In the genomic region with DNA sequence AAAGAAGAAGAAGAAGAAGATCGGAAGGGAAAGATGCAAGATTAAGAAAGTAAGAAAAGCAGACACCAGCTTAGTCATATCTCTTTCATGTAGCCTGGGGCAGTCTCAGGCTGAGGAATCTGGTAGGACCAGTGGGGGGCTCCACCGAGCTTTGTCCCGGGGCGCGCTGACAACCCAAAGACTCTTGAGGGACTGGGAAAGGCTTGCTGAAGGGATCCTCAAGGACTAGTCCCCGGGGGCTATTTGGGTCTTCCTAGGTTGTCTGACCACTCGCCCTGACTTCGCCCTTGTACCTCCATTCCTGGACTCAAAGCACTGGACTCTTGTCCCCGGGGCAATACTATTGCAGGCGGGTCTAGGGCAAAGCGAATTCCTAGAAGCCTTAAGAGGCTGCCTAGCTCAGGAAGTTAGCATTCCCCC, we compare ENCODE assay signal across 9 mouse cellular contexts. TPM values are rescaled to one million over a fixed set of nuclear protein-coding genes. Genes with fewer than 3 reads are reported as not detected.
DNase-seq lines count a peak whose midpoint lies in the region; ATAC-seq and TF ChIP-seq lines count a peak whose summit lies in the region.
"Had no signal": no experiment of that assay in that cellular context is flagged by ENCODE, and none has a peak within 500 bp of the region (broad histone marks: within the 10 kb centered on the region; RNA-seq: fewer than 3 reads in every experiment).

No protein-coding gene starts in this region.

- peak; percentile 70 for DNase-seq in CH12.LX (ENCODE audit: extremely low read depth)
- DNase-seq in brain, adult 2 months (ENCODE audit: low read depth, low spot score) = peak; percentile 87
- DNase-seq in kidney, postnatal 36 days = peak; percentile 74 to 85
- peak in 1 of 3 experiments; percentile 41 for DNase-seq in liver, embryonic 14.5 days (ENCODE audit: low read depth in 3 of 3, low spot score in 3 of 3)
- peak; percentile 70 for DNase-seq in neural tube, embryonic 10.5 days (ENCODE audit: extremely low spot score, low spot score)
- peak; percentile 68 to 73 for DNase-seq in thymus, adult 18-20 months

- no peak for ATAC-seq in heart, embryonic 13.5 days (ENCODE audit: extremely low read depth, insufficient number of reproducible peaks, low FRiP score, low TSS enrichment)
- ATAC-seq in liver, embryonic 14.5 days (ENCODE audit: insufficient read depth) = peak; percentile 36

- H3K9me3 ChIP-seq in CH12.LX (replicated peaks; ENCODE audit: low read length) = no peaks in the 10 kb centered on the region
- H3K9me3 ChIP-seq in heart, embryonic 13.5 days = no peaks in the 10 kb centered on the region
- no peaks in the 10 kb centered on the region for H3K9me3 ChIP-seq in liver, embryonic 14.5 days (ENCODE audit: control insufficient read depth, low read length)

- H3K27ac ChIP-seq in CH12.LX (ENCODE audit: insufficient read depth, low read depth) = no peak overlapping the region
- peak overlapping the region; percentile 95 for H3K27ac ChIP-seq in embryonic fibroblast, embryonic 13.5 days (ENCODE audit: insufficient read depth, low read length)
- H3K27ac ChIP-seq in heart, embryonic 13.5 days (replicated peaks) = peak overlapping the region; percentile 100
- peak overlapping the region; percentile 12; the same call in 1 of the 2 replicates for H3K27ac ChIP-seq in liver, embryonic 14.5 days

- peak; percentile 21 to 71; a peak in 3 of 4 replicates for TF ChIP-seq CTCF in CH12.LX (conservative IDR thresholded peaks at IDR 0.05 in 1 of 2, IDR thresholded peaks at IDR 0.05 in 1 of 2; ENCODE audit: low read depth in 2 of 2, low read length in 2 of 2)
- TF ChIP-seq CTCF in embryonic fibroblast, embryonic 13.5 days (IDR thresholded peaks at IDR 0.05; ENCODE audit: borderline replicate concordance, insufficient read depth, low read length) = no peak
- peak; percentile 63 for TF ChIP-seq CTCF in liver, embryonic 14.5 days (IDR thresholded peaks at IDR 0.05; ENCODE audit: low read depth)

- peak overlapping the region; percentile 57 to 67 (median 65) for H3K4me3 ChIP-seq in CH12.LX (replicated peaks in 1 of 3; ENCODE audit: low read depth in 2 of 3, low read length in 2 of 3, poor library complexity in 1 of 3)
- H3K4me3 ChIP-seq in embryonic fibroblast, embryonic 13.5 days (ENCODE audit: insufficient read depth, low read length) = peak overlapping the region; percentile 36
- H3K4me3 ChIP-seq in heart, embryonic 13.5 days = peak overlapping the region; percentile 94
- peak overlapping the region; percentile 39 to 67 for H3K4me3 ChIP-seq in liver, embryonic 14.5 days (ENCODE audit: insufficient read depth in 1 of 2, low read depth in 2 of 2, low read length in 2 of 2)

- peak overlapping the region; percentile 55 for H3K9ac ChIP-seq in CH12.LX (ENCODE audit: insufficient read depth, low read depth)
- peak overlapping the region; percentile 100 for H3K9ac ChIP-seq in heart, embryonic 13.5 days
- peak overlapping the region; percentile 41 for H3K9ac ChIP-seq in liver, embryonic 14.5 days (replicated peaks)

- peak overlapping the region; percentile 94 for H3K4me2 ChIP-seq in CH12.LX (ENCODE audit: insufficient read depth, low read depth, poor library complexity, severe bottlenecking)
- H3K4me2 ChIP-seq in heart, embryonic 13.5 days = peak overlapping the region; percentile 98
- peak overlapping the region; percentile 67 for H3K4me2 ChIP-seq in liver, embryonic 14.5 days (ENCODE audit: low read depth)

- H3K27me3 ChIP-seq in CH12.LX (replicated peaks) = no peaks in the 10 kb centered on the region
- no peaks in the 10 kb centered on the region for H3K27me3 ChIP-seq in heart, embryonic 13.5 days (replicated peaks)
- no peaks in the 10 kb centered on the region for H3K27me3 ChIP-seq in liver, embryonic 14.5 days (ENCODE audit: control insufficient read depth, insufficient read depth, low read length)

- TF ChIP-seq EP300 in CH12.LX (IDR thresholded peaks at IDR 0.05; ENCODE audit: low read length) = no peak
- TF ChIP-seq EP300 in liver, embryonic 14.5 days (IDR thresholded peaks at IDR 0.05; ENCODE audit: low read depth) = no peak

- in situ Hi-C loops in CH12.LX (cut with MboI; ENCODE audit: low pct_ligation_motif_present, low pct_unique_long_range_greater_than_20kb, low sequenced_read_pairs) = loop anchor here (25.0 kb wide), 1 partner anchor 238 kb away; a partner anchor contains a TSS

- peak; percentile 56 for TF ChIP-seq RAD21 in CH12.LX (IDR thresholded peaks at IDR 0.05; ENCODE audit: low read depth, low read length)

- peaks cover 3 to 19% of the 10 kb centered on the region in 2 experiments; a peak in 2 of 4 replicates for H3K4me1 ChIP-seq in CH12.LX (ENCODE audit: control insufficient read depth in 1 of 2, insufficient read depth in 2 of 2)
- H3K4me1 ChIP-seq in embryonic fibroblast, embryonic 13.5 days (ENCODE audit: control insufficient read depth, insufficient read depth, low read length) = peaks cover 8% of the 10 kb centered on the region; the same call in 1 of the 2 replicates
- peaks cover 40% of the 10 kb centered on the region for H3K4me1 ChIP-seq in heart, embryonic 13.5 days
- H3K4me1 ChIP-seq in liver, embryonic 14.5 days (replicated peaks; ENCODE audit: control insufficient read depth in 2 of 2, insufficient read depth in 2 of 2, low read length in 1 of 2) = peaks cover 9 to 31% of the 10 kb centered on the region in 2 experiments

- WGBS in heart, embryonic 13.5 days = under 1% methylated on average over 11 of the region's 11 CpGs
- WGBS in liver, embryonic 14.5 days (ENCODE audit: insufficient replicate concordance) = under 1% methylated on average over 11 of the region's 11 CpGs

- H3K79me2 ChIP-seq in CH12.LX (replicated peaks; ENCODE audit: control insufficient read depth, extremely low read depth, insufficient read depth, poor library complexity, severe bottlenecking) = no peaks in the 10 kb centered on the region

- dilution Hi-C loops in CH12.LX (cut with MboI; ENCODE audit: extremely low pct_ligation_motif_present, extremely low pct_unique_long_range_greater_than_20kb, low sequenced_read_pairs) = no loop called here

- peaks cover 0 to 4% of the 10 kb centered on the region in 2 experiments for H3K36me3 ChIP-seq in CH12.LX (replicated peaks in 1 of 2; ENCODE audit: control insufficient read depth in 1 of 2, insufficient read depth in 1 of 2, low read length in 1 of 2)
- H3K36me3 ChIP-seq in heart, embryonic 13.5 days = peaks cover 28% of the 10 kb centered on the region
- no peaks in the 10 kb centered on the region for H3K36me3 ChIP-seq in liver, embryonic 14.5 days (replicated peaks; ENCODE audit: control insufficient read depth, insufficient read depth, low read depth)

- TF ChIP-seq POLR2A in CH12.LX (IDR thresholded peaks at IDR 0.05; ENCODE audit: low read depth, low read length) = no peak
- TF ChIP-seq POLR2A in embryonic fibroblast, embryonic 13.5 days (IDR thresholded peaks at IDR 0.05; ENCODE audit: low read depth, low read length) = no peak

TF ChIP-seq in CH12.LX, 34 proteins besides CTCF, POLR2A, EP300 and RAD21 (continues in another document):
- TF ChIP-seq USF2 (conservative IDR thresholded peaks at IDR 0.05; ENCODE audit: low read depth, low read length) (no peak), RCOR1 (conservative IDR thresholded peaks at IDR 0.05; ENCODE audit: low read depth, low read length) (0 out of 2 replicates have a peak, but pooled peaks have one; percentile 31), PAX5 (IDR thresholded peaks at IDR 0.05; ENCODE audit: low read length) (no peak)

RNA-seq across cellular contexts. Expression of a gene that starts 0.4 kb away (rescaled TPM):
- 1.8 and 2.2 TPM in 2 replicates for total RNA-seq in CH12.LX (2012; rRNA removed)
- total RNA-seq in CH12.LX (2014; rRNA removed) = 0.86 and 1.1 TPM in 2 replicates
- 8.0 and 11.4 TPM in 2 replicates for polyA plus RNA-seq in CH12.LX (2012; ENCODE audit: insufficient read length, low read depth)
- polyA plus RNA-seq in embryonic fibroblast, embryonic 13.5 days (2011; ENCODE audit: insufficient read length, low read depth, missing spikeins) = 250 and 305 TPM in 2 replicates
- 156 and 173 TPM in 2 replicates for polyA plus RNA-seq in heart, embryonic 13.5 days (2015; fragmentation: Nextera tagmentation; extraction: Ambion mirVana)
- polyA plus RNA-seq in liver, embryonic 14.5 days (2012; rRNA removed) = 26.7 and 27.7 TPM in 2 replicates
- polyA plus RNA-seq in liver, embryonic 14.5 days (2014; fragmentation: Nextera tagmentation; extraction: Ambion mirVana) = 30.2 and 36.5 TPM in 2 replicates

RNA-seq across cellular contexts. Expression of a gene that starts 24.1 kb away (rescaled TPM):
- not detected in 2 replicates for total RNA-seq in CH12.LX (2012; rRNA removed)
- not detected in 2 replicates for total RNA-seq in CH12.LX (2014; rRNA removed)
- polyA plus RNA-seq in CH12.LX (2012; ENCODE audit: insufficient read length, low read depth) = not detected in 2 replicates
- 2.1 and 5.2 TPM in 2 replicates for polyA plus RNA-seq in embryonic fibroblast, embryonic 13.5 days (2011; ENCODE audit: insufficient read length, low read depth, missing spikeins)
- polyA plus RNA-seq in heart, embryonic 13.5 days (2015; fragmentation: Nextera tagmentation; extraction: Ambion mirVana) = 3.3 and 3.4 TPM in 2 replicates
- polyA plus RNA-seq in liver, embryonic 14.5 days (2012; rRNA removed) = 3.5 and 4.0 TPM in 2 replicates
- 1.4 and 1.7 TPM in 2 replicates for polyA plus RNA-seq in liver, embryonic 14.5 days (2014; fragmentation: Nextera tagmentation; extraction: Ambion mirVana)

RNA-seq across cellular contexts. Expression of a gene that starts 24.6 kb away (rescaled TPM):
- total RNA-seq in CH12.LX (2012; rRNA removed) (0.04 TPM in 1 of 2 replicates, not detected in the other), CH12.LX (2014; rRNA removed) (0.05 TPM in 2 replicates)
- 0.09 TPM in 1 of 2 replicates, not detected in the other for polyA plus RNA-seq in CH12.LX (2012; ENCODE audit: insufficient read length, low read depth)
- polyA plus RNA-seq in embryonic fibroblast, embryonic 13.5 days (2011; ENCODE audit: insufficient read length, low read depth, missing spikeins) = 5.7 and 6.7 TPM in 2 replicates
- polyA plus RNA-seq in heart, embryonic 13.5 days (2015; fragmentation: Nextera tagmentation; extraction: Ambion mirVana) = 0.17 TPM in 2 replicates
- polyA plus RNA-seq in liver, embryonic 14.5 days (2012; rRNA removed) = 0.08 TPM in 2 replicates
- polyA plus RNA-seq in liver, embryonic 14.5 days (2014; fragmentation: Nextera tagmentation; extraction: Ambion mirVana) = 0.06 TPM in 1 of 2 replicates, not detected in the other
- total RNA-seq: hematopoietic stem cell, adult 5-6 weeks had no signal

RNA-seq across cellular contexts. Expression of a gene that starts 51.0 kb away (rescaled TPM):
- total RNA-seq in CH12.LX (2012; rRNA removed) (not detected in 2 replicates), CH12.LX (2014; rRNA removed) (not detected in 2 replicates)
- not detected in 2 replicates for polyA plus RNA-seq in CH12.LX (2012; ENCODE audit: insufficient read length, low read depth)
- polyA plus RNA-seq in embryonic fibroblast, embryonic 13.5 days (2011; ENCODE audit: insufficient read length, low read depth, missing spikeins) = not detected in 2 replicates
- not detected in 2 replicates for polyA plus RNA-seq in heart, embryonic 13.5 days (2015; fragmentation: Nextera tagmentation; extraction: Ambion mirVana)
- polyA plus RNA-seq in liver, embryonic 14.5 days (2012; rRNA removed) = not detected in 2 replicates
- polyA plus RNA-seq in liver, embryonic 14.5 days (2014; fragmentation: Nextera tagmentation; extraction: Ambion mirVana) = not detected in 2 replicates
- total RNA-seq: hematopoietic stem cell, adult 5-6 weeks had no signal

RNA-seq across cellular contexts. Expression of a gene that starts 56.2 kb away (rescaled TPM):
- total RNA-seq in CH12.LX (2012; rRNA removed) = not detected in 2 replicates
- not detected in 2 replicates for total RNA-seq in CH12.LX (2014; rRNA removed)
- not detected in 2 replicates for polyA plus RNA-seq in CH12.LX (2012; ENCODE audit: insufficient read length, low read depth)
- polyA plus RNA-seq in embryonic fibroblast, embryonic 13.5 days (2011; ENCODE audit: insufficient read length, low read depth, missing spikeins) = not detected in 2 replicates
- not detected in 2 replicates for polyA plus RNA-seq in heart, embryonic 13.5 days (2015; fragmentation: Nextera tagmentation; extraction: Ambion mirVana)
- polyA plus RNA-seq in liver, embryonic 14.5 days (2012; rRNA removed) = not detected in 2 replicates
- polyA plus RNA-seq in liver, embryonic 14.5 days (2014; fragmentation: Nextera tagmentation; extraction: Ambion mirVana) = not detected in 2 replicates
- total RNA-seq: hematopoietic stem cell, adult 5-6 weeks had no signal

Comparison
In these comparisons a context has a peak if more than half of its experiments do, and no peak if none do; other contexts are left out.
1. H3K4me3 ChIP-seq: peak in every context shown above with its lines; median percentile 94 in heart, embryonic 13.5 days; 65 in CH12.LX; 53 in liver, embryonic 14.5 days; 36 in embryonic fibroblast, embryonic 13.5 days.
2. H3K9ac ChIP-seq: peak in every context shown above with its lines; median percentile 100 in heart, embryonic 13.5 days; 55 in CH12.LX; 41 in liver, embryonic 14.5 days.